Mouse (Mus musculus) NIH3T3 (cell line): ENCODE measurements at regions not wholly inside any gene's neighbourhood (a gene's known extent, or its start where the extent isn't known, plus 50 kb on each side); places are given as distances from the start of the nearest gene placed in this dataset.
"Not testable (repeated sequence)": the region's sequence is repeated elsewhere in the genome, so short reads cannot be mapped to it uniquely, and the experiment has no call there.

ENCODE experiments used
- DNase-seq: peaks from one replicate; pipeline ENCODE4 v3.0.0-alpha.2; 2012; ENCODE audit warnings: low read depth

DNA sequence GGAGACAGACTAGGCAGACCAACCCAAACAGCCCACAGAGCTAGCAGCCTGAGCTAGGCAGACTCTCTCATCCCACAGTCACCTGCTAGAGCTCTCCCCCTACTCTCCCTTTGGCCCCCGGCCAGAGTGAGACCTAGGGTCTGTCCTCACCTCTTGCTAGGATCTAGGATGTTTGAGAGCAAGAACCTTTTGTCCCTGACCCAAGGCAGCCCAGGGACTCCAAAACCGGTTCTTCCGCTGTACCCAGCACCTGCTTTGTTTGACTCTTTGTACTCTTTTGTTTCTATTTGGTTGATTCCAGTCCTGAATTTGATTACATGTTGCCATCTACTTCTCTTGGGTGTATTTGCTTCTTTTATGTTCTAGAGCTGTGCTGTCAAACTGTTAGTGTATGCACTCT lies 75.3 kb downstream of the H60c start:
- DNase-seq, result no peak

DNA sequence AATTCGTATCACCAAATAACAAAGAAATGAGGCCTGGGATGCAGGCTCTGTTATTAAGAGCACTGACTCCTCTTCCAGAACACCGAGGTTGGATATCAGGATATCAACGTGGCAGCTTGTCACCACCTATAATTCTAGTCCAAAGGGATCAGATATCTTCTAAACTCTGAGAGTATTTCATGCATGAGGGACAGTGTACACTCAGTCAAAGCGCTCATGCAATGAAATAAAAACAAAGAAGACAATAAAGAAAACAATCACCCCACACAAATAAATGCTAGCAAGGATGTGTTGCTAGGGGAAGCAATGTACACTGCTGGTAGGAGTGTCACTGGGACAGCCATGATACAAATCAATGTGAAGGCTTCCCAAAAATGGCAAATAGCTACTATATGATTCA lies 79.2 kb downstream of the H60c start:
- no peak for DNase-seq

DNA sequence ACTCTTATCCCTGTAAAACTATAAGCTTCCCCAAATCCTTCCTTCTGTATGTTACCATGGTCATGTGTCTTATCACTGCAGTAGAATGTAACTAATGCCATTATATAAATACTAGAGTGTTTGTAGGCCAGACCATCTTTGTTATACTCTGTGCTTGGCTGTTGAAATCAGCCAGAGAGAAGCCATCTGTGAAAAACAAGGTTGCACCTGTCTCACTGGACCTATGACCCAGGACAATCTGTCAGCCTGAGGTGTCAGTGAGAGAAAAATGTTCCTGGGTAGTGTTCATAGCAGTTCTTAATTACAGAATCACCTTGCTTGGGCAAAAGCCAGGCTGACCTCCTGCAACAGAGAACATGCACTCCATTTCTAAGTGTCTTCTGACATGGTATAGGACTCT lies 87.5 kb downstream of the H60c start:
- DNase-seq, result no peak

DNA sequence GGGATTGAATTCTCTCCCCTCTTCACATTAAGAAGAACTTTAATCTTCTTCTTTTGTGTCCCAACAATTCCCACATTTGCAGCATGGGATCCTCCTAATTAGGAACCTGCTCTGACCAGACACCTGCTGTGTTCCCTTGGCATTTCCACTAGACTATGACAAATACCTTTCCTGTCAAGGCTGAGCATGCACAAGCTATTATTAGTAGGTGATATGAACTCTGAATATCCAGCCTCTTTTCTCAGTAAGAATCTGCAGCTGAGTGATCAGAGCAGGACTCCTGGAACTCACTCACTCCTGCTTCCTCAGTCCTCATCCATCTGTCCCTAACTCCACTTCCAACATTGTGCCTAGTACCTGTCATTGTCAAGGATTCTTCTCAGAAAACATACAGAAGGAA lies 94.0 kb downstream of the H60c start:
- DNase-seq, result no peak

DNA sequence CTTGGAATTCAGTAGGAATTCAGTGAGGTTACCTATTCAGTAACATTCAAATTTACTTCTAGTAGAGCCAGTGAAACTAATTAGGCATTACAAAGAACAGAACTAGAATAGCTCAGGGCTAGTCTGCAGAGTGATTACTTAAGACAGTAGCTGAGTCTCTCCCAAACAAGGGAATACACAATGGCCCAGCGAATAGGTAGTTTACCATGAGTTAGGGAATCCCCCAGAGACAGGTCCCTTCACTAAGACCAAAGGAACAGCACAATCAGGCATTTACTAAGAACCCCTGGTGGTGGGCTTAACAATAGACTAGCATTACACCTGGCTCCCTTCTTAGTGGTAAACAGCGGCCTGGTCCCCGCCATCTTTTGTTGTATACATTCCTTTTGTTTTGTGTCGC lies 94.6 kb downstream of the H60c start:
- DNase-seq, result not testable (repeated sequence)

DNA sequence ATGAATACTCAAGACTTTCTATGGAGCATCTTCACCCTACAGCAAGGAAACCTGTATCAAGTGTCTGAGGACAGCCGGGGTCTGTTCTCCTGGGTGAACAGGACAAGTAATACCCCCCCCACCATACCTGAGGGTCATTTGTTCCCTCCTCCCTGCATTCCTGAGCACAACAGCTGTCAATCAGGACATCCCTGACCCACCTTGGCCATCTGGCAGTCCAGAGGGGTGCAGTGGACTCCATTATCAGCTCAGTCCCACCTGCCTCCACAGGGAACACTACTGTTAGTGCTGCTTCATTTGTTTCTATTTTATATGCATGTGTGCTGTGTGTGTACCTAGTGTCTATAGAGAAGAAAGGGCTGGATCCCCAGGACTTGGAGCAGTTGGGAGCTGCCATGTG lies 95.3 kb downstream of the H60c start:
- no peak for DNase-seq

DNA sequence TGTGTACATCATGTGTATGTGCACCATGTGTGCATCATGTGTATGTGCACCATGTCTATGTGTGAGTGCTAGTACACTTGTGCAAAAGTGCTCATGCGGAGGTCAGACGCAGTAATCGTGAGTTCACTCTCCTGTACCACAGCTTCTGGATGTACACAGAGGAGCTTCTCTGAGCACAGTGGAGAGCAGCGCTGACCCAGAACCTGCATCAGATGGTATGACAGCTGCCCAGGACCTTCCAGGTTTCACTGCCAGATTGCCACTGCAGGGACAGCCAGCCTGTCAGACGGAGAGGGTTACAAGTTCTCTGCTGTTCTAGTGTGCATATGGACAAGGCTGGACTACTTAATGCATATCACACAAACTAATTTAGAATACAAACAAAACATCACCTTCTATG lies 96.2 kb downstream of the H60c start:
- no peak for DNase-seq

DNA sequence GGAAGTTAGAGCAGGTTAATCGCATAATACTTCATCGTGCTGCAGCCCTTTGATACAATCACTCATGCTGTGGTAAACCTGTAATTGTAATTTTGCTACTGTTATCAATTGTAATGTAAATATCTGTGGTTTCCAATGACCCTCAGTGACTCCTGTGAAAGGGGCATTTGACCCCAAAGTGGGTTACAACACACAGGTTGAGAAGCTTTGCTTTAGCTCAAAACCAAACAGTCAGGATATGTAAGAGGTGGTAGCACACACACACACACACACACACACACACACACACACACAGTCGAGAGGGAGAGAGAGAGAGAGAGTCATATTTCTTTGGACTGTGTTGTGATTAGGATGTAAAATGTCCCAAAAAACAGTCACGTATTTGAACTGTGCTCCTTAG lies 112.0 kb downstream of the H60c start:
- DNase-seq, result no peak

DNA sequence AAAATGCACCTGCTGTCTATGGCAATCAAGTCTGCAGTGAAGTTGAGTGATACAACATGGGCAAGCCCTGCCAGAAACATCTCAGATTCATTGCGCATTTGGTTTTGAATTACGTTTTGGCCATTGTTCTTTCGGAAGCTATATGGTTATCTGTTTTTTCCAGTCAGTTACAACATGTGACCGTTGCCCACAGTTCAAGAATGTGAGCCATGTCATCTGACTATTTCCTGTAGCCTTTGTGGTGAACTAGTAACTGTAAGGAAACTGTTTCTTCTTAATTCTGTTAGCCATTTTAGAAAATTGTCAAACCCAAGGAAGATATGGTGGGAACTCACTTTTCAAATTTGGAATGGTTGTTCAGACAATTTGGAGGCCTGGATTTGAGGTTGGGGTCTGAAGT lies 119.4 kb downstream of the H60c start:
- DNase-seq, result no peak

DNA sequence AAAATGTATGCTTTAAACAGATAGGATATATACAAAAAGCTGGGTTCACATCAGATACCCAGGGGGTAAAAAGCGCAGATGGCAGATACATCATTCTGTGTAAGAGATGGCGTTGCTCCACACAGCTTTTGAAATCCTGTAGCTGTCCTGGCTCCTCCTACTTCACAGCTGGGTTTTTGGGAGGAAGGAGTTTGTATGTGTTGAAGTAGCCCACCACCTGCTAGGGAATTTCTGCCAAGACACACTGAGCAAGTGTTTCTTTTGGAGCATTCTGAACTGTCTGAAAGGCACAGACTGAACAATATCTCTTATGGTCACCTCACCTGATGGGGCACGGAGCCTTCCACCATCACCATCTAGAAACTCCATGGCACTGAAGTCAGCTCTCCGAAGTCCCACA lies 128.3 kb downstream of the H60c start:
- no peak for DNase-seq

DNA sequence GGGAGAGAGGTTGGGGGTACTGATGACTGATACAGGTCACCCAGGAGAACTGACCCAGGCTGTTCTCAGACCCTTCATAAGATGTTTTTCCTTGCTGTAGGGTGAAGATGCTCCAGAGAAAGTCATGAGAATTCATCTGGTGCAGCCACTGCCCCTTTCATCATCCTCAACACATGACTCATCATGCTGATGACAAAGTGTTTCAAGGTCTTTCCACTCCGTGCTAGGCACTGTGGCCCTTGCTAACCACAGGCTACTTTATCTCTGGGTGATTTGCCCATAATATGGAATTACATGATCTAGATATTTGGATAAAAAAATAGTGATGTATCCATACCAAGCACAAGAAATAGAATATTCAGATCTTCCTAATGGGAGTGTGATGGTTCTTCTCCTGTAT lies 140.1 kb downstream of the H60c start:
- DNase-seq, result no peak

DNA sequence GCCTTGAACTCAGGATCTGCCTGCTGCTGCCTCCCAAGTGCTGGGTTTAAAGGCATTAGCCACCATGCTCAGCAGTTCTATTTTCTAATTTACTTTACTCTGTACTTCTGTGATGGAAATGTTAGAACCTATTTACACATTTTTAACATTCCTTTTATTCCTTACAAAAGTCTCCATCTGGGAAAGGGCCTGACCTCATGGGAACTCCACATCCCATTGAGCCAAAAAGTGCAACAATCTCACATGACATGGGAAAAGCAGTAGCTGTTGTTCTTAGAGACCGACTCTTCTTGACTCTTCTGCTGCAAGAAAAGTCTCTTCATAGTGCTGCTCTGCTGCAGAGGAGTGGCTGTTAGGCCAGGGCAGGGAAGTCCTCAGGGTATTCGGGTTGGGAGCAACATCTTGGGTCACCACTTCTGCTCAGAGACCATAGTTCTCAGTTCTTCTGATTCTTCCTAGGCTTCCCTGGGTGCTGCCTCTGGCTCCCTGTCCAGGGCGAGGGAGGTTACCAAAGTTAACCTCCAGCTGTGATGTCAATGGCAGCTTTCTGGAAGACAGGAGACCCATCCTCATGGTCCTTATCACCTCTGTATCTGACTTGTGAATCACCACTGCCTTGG lies 150.0 kb downstream of the H60c start:
- DNase-seq, result no peak

DNA sequence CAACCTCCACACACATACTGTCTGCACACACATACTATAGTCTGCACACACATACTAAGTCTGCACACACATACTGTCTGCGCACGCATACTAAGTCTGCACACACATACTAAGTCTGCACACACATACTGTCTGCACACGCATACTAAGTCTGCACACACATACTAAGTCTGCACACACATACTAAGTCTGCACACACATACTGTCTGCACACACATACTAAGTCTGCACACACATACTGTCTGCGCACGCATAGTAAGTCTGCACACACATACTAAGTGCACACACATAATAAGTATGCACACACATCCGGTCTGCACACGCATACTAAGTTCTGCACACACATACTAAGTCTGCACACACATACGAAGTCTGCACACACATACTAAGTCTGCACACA lies 153.2 kb downstream of the H60c start:
- not testable (repeated sequence) for DNase-seq

DNA sequence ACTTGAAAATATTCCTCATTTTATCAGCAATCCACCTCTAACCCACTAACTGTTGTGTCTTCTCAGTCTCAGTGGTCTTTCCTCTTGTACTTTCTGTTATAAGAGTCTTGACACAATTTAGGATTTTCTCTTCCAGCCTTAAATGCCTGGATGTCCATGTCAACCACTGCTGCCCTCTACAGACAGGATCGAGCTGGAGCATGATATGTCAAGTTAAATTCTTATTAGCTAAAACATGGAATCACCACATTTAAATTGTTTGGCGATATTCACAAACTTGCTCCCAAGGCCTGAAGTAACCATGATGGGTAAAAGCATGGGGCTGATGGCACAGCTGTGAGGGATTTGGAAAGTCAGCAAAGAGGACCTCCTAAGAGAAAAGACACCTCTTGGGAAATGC lies 159.6 kb downstream of the H60c start:
- DNase-seq, result peak; percentile 78
